Mouse (Mus musculus) heart, adult 10 weeks (tissue): Measurements from ENCODE around the gene Vmn1r91. TPM values are rescaled to one million over a fixed set of nuclear protein-coding genes. Genes with fewer than 3 reads are reported as not detected.

Source experiments
- polyA plus RNA-seq: library from polyadenylated mRNA; stranded (reverse); fragments of 350-450 nt; fragmentation: Illumina TruSeq; extraction: RNeasy Lipid Tissue Mini Kit (QIAGEN cat#74804); gene quantifications from one replicate; pipeline ENCODE4 v1.2.3, GENCODE M21; 2014; ENCODE audit warnings: low read depth, low replicate concordance

Vmn1r91 gene
- polyA plus RNA-seq, result not detected

GRCm38 (mm10) chr7:20099380-20099779 is at the start of gene Vmn1r91:
Gene Vmn1r91 (plus strand): TSS chr7:20099680.

DNA sequence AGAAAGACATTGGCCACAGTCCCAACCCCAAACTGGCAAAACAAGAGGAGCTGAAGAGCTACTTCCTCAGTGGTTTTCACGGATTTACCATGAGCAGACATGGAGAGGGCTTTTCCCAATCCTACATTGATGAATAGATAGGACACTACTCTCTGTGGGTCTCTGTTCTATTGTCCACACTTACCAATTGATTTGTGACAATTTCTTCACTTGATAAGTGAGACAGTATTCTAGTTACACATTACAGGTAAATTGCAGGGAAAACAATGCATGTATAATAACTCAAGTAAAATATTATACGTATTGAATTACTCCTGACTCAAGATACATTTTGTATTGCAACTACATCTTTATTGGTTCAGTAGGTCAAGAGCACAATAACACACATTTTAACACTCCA is 23.0 kb downstream of the Vmn1r91 start, which contains the start of gene Gm16442:
TSS of gene Gm16442 (minus strand) at position 101 of the 400 bp plus-strand sequence.

DNA sequence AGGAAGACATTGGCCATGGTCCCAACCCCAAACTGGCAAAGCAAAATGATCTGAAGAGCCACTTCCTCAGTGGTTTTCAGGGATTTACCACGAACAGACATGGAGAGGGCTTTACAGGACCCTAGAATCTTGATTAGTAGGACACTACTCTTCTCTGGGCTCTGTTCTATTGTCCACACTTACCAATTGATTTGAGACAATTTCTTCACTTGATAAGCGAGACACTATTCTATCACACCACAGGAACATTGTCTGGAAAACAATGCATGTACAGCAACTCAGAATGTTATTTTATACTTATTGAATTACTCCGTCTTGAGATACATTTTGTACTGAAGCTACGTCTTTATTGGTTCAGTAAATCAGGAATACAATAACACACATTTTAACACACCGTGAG is 39.5 kb downstream of the Vmn1r91 start, which contains the start of gene Vmn1r93:
TSS of gene Vmn1r93 (minus strand) at position 101 of the 400 bp plus-strand sequence.

Other genes with a start within 250 kb of the Vmn1r91 start
- not detected for gene Gm19345, start 247.7 kb upstream of the Vmn1r91 start, polyA plus RNA-seq
- not detected for gene Ceacam16, start 238.4 kb upstream of the Vmn1r91 start, polyA plus RNA-seq
- gene Ceacam19, start 211.7 kb upstream of the Vmn1r91 start, polyA plus RNA-seq, result not detected
- gene Pvr, start 178.5 kb upstream of the Vmn1r91 start, polyA plus RNA-seq, result 37.7 TPM
- 5.9 TPM for gene Igsf23, start 148.9 kb upstream of the Vmn1r91 start, polyA plus RNA-seq
- not detected for gene Ceacam20, start 134.3 kb upstream of the Vmn1r91 start, polyA plus RNA-seq
- not detected for gene Nlrp9b, start 108.2 kb upstream of the Vmn1r91 start, polyA plus RNA-seq
- not detected for gene Gm16442, start 22.9 kb downstream of the Vmn1r91 start, polyA plus RNA-seq
- gene Vmn1r93, start 39.4 kb downstream of the Vmn1r91 start, polyA plus RNA-seq, result not detected
- gene Vmn1r94, start 68.7 kb downstream of the Vmn1r91 start, polyA plus RNA-seq, result not detected
- gene Vmn1r95, start 94.0 kb downstream of the Vmn1r91 start, polyA plus RNA-seq, result not detected
- not detected for gene Gm6164, start 105.9 kb downstream of the Vmn1r91 start, polyA plus RNA-seq
- not detected for gene Gm4498, start 134.1 kb downstream of the Vmn1r91 start, polyA plus RNA-seq
- gene Gm5890, start 163.2 kb downstream of the Vmn1r91 start, polyA plus RNA-seq, result not detected
- not detected for gene Gm4133, start 234.4 kb downstream of the Vmn1r91 start, polyA plus RNA-seq